Mouse (Mus musculus): ENCODE measurements around the gene Atcay.
"Not testable (repeated sequence)": the region's sequence is repeated elsewhere in the genome, so short reads cannot be mapped to it uniquely, and the experiment has no call there.

The Atcay gene

GRCm38 (mm10) chr10:81200141-81200540 is 30.5 kb downstream of the Atcay start:
- no peak for DNase-seq (ENCODE audit: low read depth, low spot score)

GRCm38 (mm10) chr10:81198990-81199389 is 31.6 kb downstream of the Atcay start:
- DNase-seq (ENCODE audit: low read depth, low spot score): no peak

- peak; percentile 60 for DNase-seq (ENCODE audit: low read depth, low spot score)
These were observed 32.4 kb downstream of the Atcay start for GRCm38 (mm10) chr10:81198230-81198629.

- no peak for DNase-seq (ENCODE audit: low read depth, low spot score)
These were observed 33.3 kb downstream of the Atcay start for GRCm38 (mm10) chr10:81197305-81197704.

- DNase-seq (ENCODE audit: low read depth, low spot score): no peak
These were observed 34.1 kb downstream of the Atcay start for GRCm38 (mm10) chr10:81196470-81197065.

GRCm38 (mm10) chr10:81195300-81195699 is 35.3 kb downstream of the Atcay start:
- no peak for DNase-seq (ENCODE audit: low read depth, low spot score)

GRCm38 (mm10) chr10:81193991-81194774 is 36.5 kb downstream of the Atcay start:
- DNase-seq (ENCODE audit: low read depth, low spot score): no peak

- no peak for DNase-seq (ENCODE audit: low read depth, low spot score)
These were observed 37.6 kb downstream of the Atcay start for GRCm38 (mm10) chr10:81192968-81193501.

- no peak for DNase-seq (ENCODE audit: low read depth, low spot score)
These were observed 38.2 kb downstream of the Atcay start for GRCm38 (mm10) chr10:81192270-81192967.

- DNase-seq (ENCODE audit: low read depth, low spot score): no peak
These were observed 39.2 kb downstream of the Atcay start for GRCm38 (mm10) chr10:81191342-81191982.

- no peak for DNase-seq (ENCODE audit: low read depth, low spot score)
These were observed 39.7 kb downstream of the Atcay start for GRCm38 (mm10) chr10:81190912-81191321.

- no peak for DNase-seq (ENCODE audit: low read depth, low spot score)
These were observed 40.3 kb downstream of the Atcay start for GRCm38 (mm10) chr10:81190236-81190911.

- DNase-seq (ENCODE audit: low read depth, low spot score): no peak
These were observed 40.8 kb downstream of the Atcay start for GRCm38 (mm10) chr10:81189821-81190220.

GRCm38 (mm10) chr10:81187161-81187560 is 43.5 kb downstream of the Atcay start:
- DNase-seq (ENCODE audit: low read depth, low spot score): no peak

- no peak for DNase-seq (ENCODE audit: low read depth, low spot score)
These were observed 45.9 kb downstream of the Atcay start for GRCm38 (mm10) chr10:81184765-81185164.

GRCm38 (mm10) chr10:81183805-81184204 is 46.8 kb downstream of the Atcay start, which contains the start of gene 4930442H23Rik:
Gene 4930442H23Rik (minus strand): TSS chr10:81183849.
- no peak for DNase-seq (ENCODE audit: low read depth, low spot score)

GRCm38 (mm10) chr10:81182336-81183333 is 48.0 kb downstream of the Atcay start, which contains the start of gene Dapk3:
Gene Dapk3 (plus strand): TSS chr10:81183005.
- DNase-seq (ENCODE audit: low read depth, low spot score): peak; percentile 97

- not testable (repeated sequence) for DNase-seq (ENCODE audit: low read depth, low spot score)
These were observed 48.8 kb downstream of the Atcay start for GRCm38 (mm10) chr10:81181860-81182259.

GRCm38 (mm10) chr10:81180946-81181345 is 49.7 kb downstream of the Atcay start:
- no peak for DNase-seq (ENCODE audit: low read depth, low spot score)
